Mouse (Mus musculus): Measurements from ENCODE around the gene Prkcsh.

DNA sequence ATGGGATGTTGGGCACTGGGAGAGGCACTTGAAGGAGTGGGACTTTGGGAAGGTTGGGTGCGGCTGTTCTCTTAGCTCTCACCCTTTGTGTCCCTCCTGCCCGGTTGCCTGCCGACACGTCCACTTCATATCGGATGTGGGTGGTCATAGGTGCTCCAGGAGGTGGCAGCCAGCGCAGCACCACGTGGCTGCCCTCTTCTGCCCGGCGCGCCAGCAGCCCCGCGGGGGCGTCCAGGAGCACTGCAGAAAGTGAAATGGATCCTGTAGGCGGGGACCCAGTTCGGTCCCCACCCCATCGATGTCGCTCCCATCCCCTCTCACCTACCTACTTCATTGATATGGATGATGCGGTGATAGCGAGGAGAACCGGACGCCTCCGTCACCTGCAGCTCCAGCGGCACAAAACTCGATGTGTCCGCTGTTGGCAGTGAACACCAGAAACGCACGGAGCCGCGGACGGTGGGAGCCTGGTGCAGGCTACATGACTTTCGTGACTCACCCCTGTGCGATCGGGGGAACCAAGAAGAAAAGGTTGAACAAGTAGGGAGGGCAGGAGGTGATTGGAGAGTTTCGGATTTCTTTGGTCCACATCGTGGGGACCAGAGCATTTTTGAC, 41.1 kb upstream of the Prkcsh start:
- no peak for TF ChIP-seq CHD2 (IDR thresholded peaks at IDR 0.05; ENCODE audit: low read depth, low read length)
- TF ChIP-seq HCFC1 (IDR thresholded peaks at IDR 0.05; ENCODE audit: borderline replicate concordance, insufficient read depth, low read length): no peak
